Mouse (Mus musculus) myocyte (in vitro differentiated cells): Measurements from ENCODE around the gene Nkapl. TPM values are rescaled to one million over a fixed set of nuclear protein-coding genes. Genes with fewer than 3 reads are reported as not detected.

Experiments
- H3K27me3 ChIP-seq: one replicate; pipeline ENCODE4 v1.6.1; 2011; ENCODE audit not compliant: control insufficient read depth, insufficient read depth, insufficient read length
- H3K36me3 ChIP-seq: one replicate; pipeline ENCODE4 v1.6.1; 2011; ENCODE audit not compliant: control insufficient read depth, insufficient read depth
- H3K4me2 ChIP-seq: one replicate; pipeline ENCODE4 v1.6.1; 2011; ENCODE audit warnings: low read depth, control low read depth
- H3K4me3 ChIP-seq: one replicate; pipeline ENCODE4 v1.5.1; 2011; ENCODE audit warnings: mild to moderate bottlenecking, control low read depth, moderate library complexity
- H3K79me2 ChIP-seq: one replicate; pipeline ENCODE4 v1.6.1; 2011; ENCODE audit not compliant: control insufficient read depth, insufficient read depth
- H3ac ChIP-seq: one replicate; pipeline ENCODE4 v1.6.1; 2011; ENCODE audit not compliant: control insufficient read depth, insufficient read length
- CEBPB ChIP-seq: IDR thresholded peaks from 2 replicates; pipeline ENCODE4 v1.6.1; 2011; ENCODE audit warnings: mild to moderate bottlenecking, moderate library complexity; ENCODE audit not compliant: poor library complexity, insufficient read depth, severe bottlenecking
- E2F4 ChIP-seq: IDR thresholded peaks from one replicate; pipeline ENCODE4 v1.6.1; 2011; ENCODE audit warnings: mild to moderate bottlenecking, control low read depth, moderate library complexity; ENCODE audit not compliant: insufficient read depth
- MAX ChIP-seq: IDR thresholded peaks from one replicate; pipeline ENCODE4 v1.6.1; 2011; ENCODE audit warnings: low read depth, mild to moderate bottlenecking, control low read depth
- MYOD1 ChIP-seq, 3 experiments: IDR thresholded peaks; one replicate each; pipeline ENCODE4 v1.6.1; 2011; ENCODE audit warnings: control low read depth in 2 of 3, low read depth in 2 of 3, mild to moderate bottlenecking in 2 of 3, moderate library complexity in 1 of 3; ENCODE audit not compliant: insufficient read length in 2 of 3, control insufficient read depth in 1 of 3
- MYOG ChIP-seq, 3 experiments: IDR thresholded peaks; one replicate each; pipeline ENCODE4 v1.6.1; 2011; ENCODE audit warnings: control low read depth in 2 of 3, low read depth in 2 of 3, mild to moderate bottlenecking in 2 of 3; ENCODE audit not compliant: insufficient read length in 2 of 3, control insufficient read depth in 1 of 3, insufficient read depth in 1 of 3
- POLR2A ChIP-seq: IDR thresholded peaks from one replicate; pipeline ENCODE4 v1.6.1; 2011; ENCODE audit warnings: low read depth, mild to moderate bottlenecking, control low read depth, moderate library complexity; ENCODE audit not compliant: insufficient read length
- POLR2AphosphoS2 ChIP-seq: IDR thresholded peaks from one replicate; pipeline ENCODE4 v1.6.1; 2011; ENCODE audit warnings: low read depth, control low read depth; ENCODE audit not compliant: insufficient read length
- REST ChIP-seq: IDR thresholded peaks from one replicate; pipeline ENCODE4 v1.6.1; 2011; ENCODE audit warnings: mild to moderate bottlenecking, control low read depth, moderate library complexity; ENCODE audit not compliant: insufficient read depth, insufficient read length
- SRF ChIP-seq: IDR thresholded peaks from one replicate; pipeline ENCODE4 v1.6.1; 2011; ENCODE audit warnings: low read depth; ENCODE audit not compliant: control insufficient read depth, insufficient read length
- TCF12 ChIP-seq: IDR thresholded peaks from one replicate; pipeline ENCODE4 v1.6.1; 2011; ENCODE audit warnings: mild to moderate bottlenecking, control low read depth; ENCODE audit not compliant: poor library complexity, insufficient read depth, severe bottlenecking
- TCF3 ChIP-seq: IDR thresholded peaks from one replicate; pipeline ENCODE4 v1.6.1; 2011; ENCODE audit warnings: low read depth, control low read depth; ENCODE audit not compliant: insufficient read length
- USF1 ChIP-seq: IDR thresholded peaks from one replicate; pipeline ENCODE4 v1.6.1; 2011; ENCODE audit warnings: low read depth, mild to moderate bottlenecking, control low read depth, moderate library complexity
- polyA plus RNA-seq: library from polyadenylated mRNA; unstranded; fragments of >200 nt; fragmentation: generic; extraction: Trizol; gene quantifications from one replicate; pipeline ENCODE4 v1.2.1, GENCODE M21; 2012; ENCODE audit warnings: missing spikeins

Nkapl gene
- polyA plus RNA-seq, 1 experiment, result 0.05 TPM

DNA sequence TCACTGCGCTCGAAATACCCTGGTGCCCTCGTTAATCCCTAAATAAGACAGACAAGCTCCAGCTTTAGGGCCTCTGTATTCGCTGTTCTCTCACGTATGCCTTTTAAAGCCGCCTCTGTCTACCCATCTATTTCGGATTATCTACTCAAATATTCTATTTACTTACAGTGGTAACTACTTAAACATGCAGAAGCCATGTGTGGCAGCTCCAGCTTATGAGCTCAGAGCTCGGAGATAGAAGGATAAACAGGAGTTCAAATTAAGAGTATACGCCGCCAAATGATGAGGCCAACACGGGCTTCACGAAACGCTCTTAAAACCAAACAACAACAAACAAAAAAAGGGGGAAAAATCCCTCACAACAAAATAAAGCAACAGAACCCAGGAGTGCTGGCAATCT, 15.3 kb downstream of the Nkapl start:
- H3ac ChIP-seq, result peak overlapping the region; percentile 86
- H3K4me2 ChIP-seq, result peak overlapping the region; percentile 78
- peaks cover 14% of the 10 kb centered on the region for H3K36me3 ChIP-seq
- H3K79me2 ChIP-seq, result peaks cover 43% of the 10 kb centered on the region
- TF ChIP-seq TCF3 (no peak), POLR2A (no peak)
- peak overlapping the region; percentile 72 for H3K4me3 ChIP-seq
- H3K27me3 ChIP-seq, result no peaks in the 10 kb centered on the region

DNA sequence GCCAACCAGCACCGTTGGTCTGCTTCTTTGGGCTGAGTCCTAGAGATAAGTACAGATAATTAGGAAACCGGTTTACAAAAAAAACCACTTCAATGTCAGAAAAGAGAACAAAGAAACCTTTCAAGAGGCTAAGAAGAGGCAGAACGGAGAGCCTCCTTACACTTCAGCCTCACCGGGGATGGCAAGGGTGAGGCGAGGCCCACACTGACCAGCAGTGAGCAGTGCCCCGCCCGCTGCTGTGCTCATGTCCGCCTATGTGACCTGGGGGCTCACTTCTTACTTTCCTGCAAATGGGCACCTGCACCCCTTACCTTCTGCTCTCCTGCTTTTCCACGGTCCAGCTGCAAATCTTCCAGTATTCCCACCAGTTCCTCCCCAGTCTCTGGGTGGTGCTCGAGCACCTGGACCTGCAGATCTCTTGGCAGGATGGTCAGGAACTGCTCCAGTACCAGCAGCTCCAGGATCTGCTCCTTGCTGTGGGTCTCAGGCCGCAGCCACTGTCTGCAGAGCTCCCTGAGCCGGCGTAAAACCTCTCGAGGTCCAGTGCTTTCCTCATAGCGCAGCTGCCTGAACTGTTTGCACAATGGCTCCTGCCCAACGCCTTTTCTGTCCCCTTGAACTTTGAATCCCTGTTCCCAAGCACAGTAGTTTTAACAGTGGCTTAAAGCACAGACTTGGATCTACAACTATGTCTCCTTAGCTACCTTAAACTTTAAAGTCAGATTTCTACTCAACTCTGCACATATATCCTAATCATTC, 20.3 kb downstream of the Nkapl start:
- Histone ChIP-seq H3K79me2 (peaks cover 39% of the 10 kb centered on the region), H3K4me2 (no peak overlapping the region), H3K36me3 (peaks cover 27% of the 10 kb centered on the region), H3K27me3 (no peaks in the 10 kb centered on the region), H3K4me3 (no peak overlapping the region), H3ac (no peak overlapping the region)
- TF ChIP-seq POLR2AphosphoS2 (no peak), TCF3 (no peak), CEBPB (no peak), TCF12 (no peak), POLR2A (no peak), REST (no peak), USF1 (no peak), MYOG (IDR thresholded peaks at IDR 0.05; ENCODE audit: control insufficient read depth in 1 of 3, insufficient read depth in 1 of 3, insufficient read length in 2 of 3, low read depth in 2 of 3) (no peak), MAX (no peak), SRF (no peak), MYOD1 (IDR thresholded peaks at IDR 0.05; ENCODE audit: control insufficient read depth in 1 of 3, insufficient read length in 2 of 3, low read depth in 2 of 3) (no peak), E2F4 (no peak)

DNA sequence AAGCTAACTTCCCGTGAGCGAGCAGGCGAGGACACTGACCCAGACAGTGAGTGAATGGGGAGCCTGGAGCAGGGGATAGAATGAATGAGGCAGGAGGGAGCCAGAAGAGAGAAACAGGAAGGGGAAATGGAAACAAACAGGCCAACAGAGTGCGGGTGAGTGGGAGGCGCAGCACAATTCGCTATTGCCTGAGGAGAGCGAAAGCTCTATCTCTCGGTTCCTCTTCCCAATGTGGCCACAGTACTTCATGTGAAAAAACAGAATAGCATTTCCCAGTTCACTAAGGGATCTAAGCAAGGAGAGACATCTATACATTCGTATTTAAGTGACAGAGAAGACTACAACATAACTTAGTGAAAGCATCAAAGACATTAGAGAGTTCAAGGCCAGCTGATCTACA, 21.5 kb downstream of the Nkapl start:
- Histone ChIP-seq H3K4me2 (no peak overlapping the region), H3ac (no peak overlapping the region), H3K27me3 (no peaks in the 10 kb centered on the region), H3K4me3 (no peak overlapping the region), H3K79me2 (peaks cover 26% of the 10 kb centered on the region), H3K36me3 (peaks cover 27% of the 10 kb centered on the region)
- TF ChIP-seq TCF3 (no peak), E2F4 (no peak), MYOG (IDR thresholded peaks at IDR 0.05; ENCODE audit: control insufficient read depth in 1 of 3, insufficient read depth in 1 of 3, insufficient read length in 2 of 3, low read depth in 2 of 3) (no peak), POLR2AphosphoS2 (no peak), SRF (no peak), POLR2A (no peak), USF1 (no peak), MAX (no peak)

DNA sequence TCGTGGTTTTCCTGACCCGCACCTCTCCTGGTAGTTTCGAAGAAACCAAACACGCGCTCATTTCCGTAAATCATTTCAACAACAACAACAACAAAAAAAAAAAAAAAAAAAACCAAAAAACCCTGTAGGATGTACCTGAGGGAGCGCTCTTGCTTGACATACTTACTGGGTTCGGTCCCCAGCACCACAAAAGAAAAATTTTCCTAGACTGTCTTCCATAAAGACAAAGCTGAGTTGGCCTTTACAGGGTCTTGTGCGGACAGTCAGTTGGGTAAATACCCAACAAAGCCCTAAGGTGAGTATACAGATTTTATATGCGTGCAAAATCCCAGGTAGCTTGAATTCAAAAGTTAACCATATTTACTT, 27.1 kb downstream of the Nkapl start:
- H3ac ChIP-seq, result no peak overlapping the region
- H3K4me2 ChIP-seq, result peak overlapping the region; percentile 30
- TF ChIP-seq CEBPB (no peak), SRF (no peak), TCF3 (no peak), MAX (no peak), E2F4 (no peak), REST (no peak), MYOG (IDR thresholded peaks at IDR 0.05; ENCODE audit: control insufficient read depth in 1 of 3, insufficient read depth in 1 of 3, insufficient read length in 2 of 3, low read depth in 2 of 3) (no peak), MYOD1 (IDR thresholded peaks at IDR 0.05; ENCODE audit: control insufficient read depth in 1 of 3, insufficient read length in 2 of 3, low read depth in 2 of 3) (no peak), USF1 (no peak), POLR2A (no peak), POLR2AphosphoS2 (no peak)
- no peak overlapping the region for H3K4me3 ChIP-seq
- no peaks in the 10 kb centered on the region for H3K27me3 ChIP-seq
- no peaks in the 10 kb centered on the region for H3K79me2 ChIP-seq
- H3K36me3 ChIP-seq, result peaks cover 13% of the 10 kb centered on the region

DNA sequence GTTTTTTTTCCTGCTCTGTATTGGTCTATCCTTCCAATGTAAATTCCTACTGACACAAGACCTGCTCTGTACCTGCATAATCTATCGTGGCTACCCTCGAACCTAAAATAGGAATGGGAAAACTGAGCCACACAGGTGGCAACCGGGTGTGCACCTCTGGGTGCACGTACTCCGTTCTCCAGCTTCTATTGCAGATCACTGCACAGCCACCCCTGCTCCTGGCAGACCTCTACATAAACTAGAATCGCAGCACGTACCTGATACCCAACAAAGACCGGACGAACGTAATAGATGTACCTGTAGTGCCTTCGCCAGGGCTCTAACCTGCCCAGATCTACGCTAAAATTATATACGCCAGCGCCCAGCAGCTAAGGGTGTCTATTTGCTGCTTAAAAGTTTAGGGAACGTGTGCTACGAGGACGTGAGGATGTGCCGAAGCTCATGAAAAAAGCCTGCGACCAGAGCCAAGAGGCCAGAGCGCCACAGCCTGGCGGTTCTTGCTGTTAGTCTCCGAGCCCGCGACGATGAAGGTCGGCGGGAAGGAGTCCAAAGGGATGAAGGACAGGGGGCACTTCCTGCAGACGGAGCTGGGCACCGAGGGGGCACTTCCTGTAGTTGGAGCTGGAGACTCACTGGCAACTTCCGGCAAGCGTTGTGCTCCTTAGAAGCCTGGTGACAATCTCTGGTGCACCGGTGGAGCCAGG, 27.7 kb downstream of the Nkapl start, which contains the start of gene Pgbd1:
Pgbd1 (minus strand) TSS at position 556 of the 704 bp plus-strand sequence.
- Histone ChIP-seq H3K27me3 (no peaks in the 10 kb centered on the region), H3K36me3 (peaks cover 13% of the 10 kb centered on the region), H3K4me3 (no peak within 1 kb of the TSS), H3K4me2 (peak within 1 kb of the TSS; percentile 30), H3K79me2 (no peaks in the 10 kb centered on the region), H3ac (no peak within 1 kb of the TSS)
- TF ChIP-seq SRF (no peak), USF1 (no peak), CEBPB (no peak), E2F4 (no peak), REST (no peak), MAX (no peak), POLR2A (no peak), MYOG (IDR thresholded peaks at IDR 0.05; ENCODE audit: control insufficient read depth in 1 of 3, insufficient read depth in 1 of 3, insufficient read length in 2 of 3, low read depth in 2 of 3) (no peak), POLR2AphosphoS2 (no peak), TCF3 (no peak), TCF12 (no peak), MYOD1 (IDR thresholded peaks at IDR 0.05; ENCODE audit: control insufficient read depth in 1 of 3, insufficient read length in 2 of 3, low read depth in 2 of 3) (no peak)
